Mouse (Mus musculus) naive thymus-derived CD4-positive, alpha-beta T cell, adult 2 months (primary cell): ENCODE data around the gene Itgb7.

Experiments
- DNase-seq: peaks from one replicate; pipeline ENCODE4 v3.0.0-alpha.2; 2011; ENCODE audit warnings: low read depth

Gene Itgb7

GRCm38 (mm10) chr15:102193652-102194051 is 38.1 kb downstream of the Itgb7 start:
- DNase-seq = no peak

DNA sequence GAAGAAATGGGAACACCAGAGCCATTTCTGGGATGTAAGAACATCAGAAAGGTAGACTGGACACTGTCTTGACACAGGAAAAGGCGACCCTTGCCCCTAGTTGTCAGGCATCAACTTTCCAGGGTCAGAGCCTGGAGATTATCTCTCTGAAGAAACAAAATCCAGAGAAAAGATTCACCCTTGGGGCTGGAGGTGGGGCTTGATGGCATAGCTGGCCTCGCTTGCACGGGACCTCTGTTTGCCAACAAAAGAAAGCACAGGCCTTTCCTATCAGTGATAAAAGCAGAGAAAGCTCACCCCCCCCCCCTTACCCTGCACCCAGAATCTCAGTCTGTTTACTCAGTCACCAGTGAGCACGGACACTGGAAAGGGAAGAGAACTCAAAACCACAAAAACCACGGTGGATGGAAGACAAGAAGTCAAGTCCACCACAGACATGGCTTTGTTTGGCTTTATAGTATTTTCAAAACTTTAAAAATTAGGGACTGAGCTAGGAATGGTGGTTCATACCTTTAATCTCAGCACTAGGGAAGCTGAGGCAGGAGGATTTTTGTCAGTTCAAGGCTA is 38.8 kb downstream of the Itgb7 start:
- DNase-seq = no peak

DNA sequence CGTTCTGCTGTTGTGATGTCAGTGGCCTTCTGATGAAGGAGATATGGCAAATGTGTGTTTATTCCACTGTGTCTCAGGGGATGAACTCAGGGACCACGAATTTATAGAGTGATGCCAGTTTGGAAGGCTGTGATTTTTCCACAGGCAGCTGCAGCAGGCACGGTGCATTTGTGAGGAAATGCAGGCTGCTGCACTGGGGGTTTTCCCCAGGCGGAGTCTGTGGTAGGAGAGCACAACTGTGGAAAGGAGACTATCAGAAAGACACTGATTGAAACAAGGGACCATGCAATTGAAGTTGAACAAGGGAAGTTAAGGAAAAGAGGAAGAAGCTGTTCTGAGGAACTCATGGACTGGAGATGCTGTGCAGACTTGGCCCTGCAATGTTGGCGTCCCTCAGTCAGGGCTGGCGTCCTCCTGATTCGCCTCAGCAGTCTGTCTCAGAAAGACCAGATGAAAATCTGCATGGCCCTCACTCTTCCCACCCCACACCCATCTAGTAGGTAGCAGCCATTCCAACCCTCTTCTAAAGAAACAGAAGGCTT is 39.4 kb downstream of the Itgb7 start:
- DNase-seq = no peak

DNA sequence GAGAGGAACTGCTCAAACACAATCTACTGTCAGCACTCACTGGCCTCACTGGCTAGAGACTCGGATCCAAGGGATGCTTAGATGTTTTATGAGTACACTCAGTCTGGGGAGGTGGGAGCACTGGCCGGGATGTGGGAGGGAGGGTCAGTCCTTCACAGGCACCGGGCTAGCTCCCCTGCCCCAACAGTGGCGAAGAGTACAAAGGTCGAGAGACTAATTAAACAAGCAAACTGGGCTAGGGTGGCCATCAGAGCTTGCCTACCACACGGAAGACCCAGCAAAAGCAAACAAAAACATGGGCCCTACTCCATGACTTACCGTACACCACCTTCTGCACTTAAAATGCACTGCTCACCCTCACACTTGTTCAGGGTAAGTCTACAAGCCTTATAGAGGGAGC is 40.0 kb downstream of the Itgb7 start:
- no peak for DNase-seq

- no peak for DNase-seq
Observed at GRCm38 (mm10) chr15:102188883-102189282, 42.9 kb downstream of the Itgb7 start.

- DNase-seq = no peak
Observed at GRCm38 (mm10) chr15:102188096-102188495, 43.6 kb downstream of the Itgb7 start.

DNA sequence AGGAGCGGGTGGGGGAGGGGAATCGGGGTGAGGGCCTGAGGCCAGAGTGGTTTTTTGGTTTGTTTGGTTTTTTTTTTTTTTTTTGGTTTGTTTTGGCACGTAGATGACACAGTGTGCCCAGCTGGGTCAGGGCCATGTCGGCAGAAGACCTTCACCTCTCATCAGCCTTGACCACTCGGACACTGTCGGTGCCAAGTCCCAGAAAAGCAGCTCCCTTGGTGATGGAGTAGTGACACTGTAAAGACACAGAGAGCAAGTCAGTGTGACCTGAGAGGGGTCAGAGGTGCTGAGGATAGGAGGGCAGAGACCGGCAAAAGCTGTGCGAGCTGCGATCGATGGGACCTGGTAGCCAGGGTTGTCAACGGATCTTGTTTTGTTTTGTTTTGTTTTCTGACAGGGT is 45.5 kb downstream of the Itgb7 start:
- no peak for DNase-seq

- no peak for DNase-seq
Observed at GRCm38 (mm10) chr15:102183076-102183475, 48.7 kb downstream of the Itgb7 start.

GRCm38 (mm10) chr15:102179924-102180323 is 51.8 kb downstream of the Itgb7 start:
- DNase-seq = no peak

DNA sequence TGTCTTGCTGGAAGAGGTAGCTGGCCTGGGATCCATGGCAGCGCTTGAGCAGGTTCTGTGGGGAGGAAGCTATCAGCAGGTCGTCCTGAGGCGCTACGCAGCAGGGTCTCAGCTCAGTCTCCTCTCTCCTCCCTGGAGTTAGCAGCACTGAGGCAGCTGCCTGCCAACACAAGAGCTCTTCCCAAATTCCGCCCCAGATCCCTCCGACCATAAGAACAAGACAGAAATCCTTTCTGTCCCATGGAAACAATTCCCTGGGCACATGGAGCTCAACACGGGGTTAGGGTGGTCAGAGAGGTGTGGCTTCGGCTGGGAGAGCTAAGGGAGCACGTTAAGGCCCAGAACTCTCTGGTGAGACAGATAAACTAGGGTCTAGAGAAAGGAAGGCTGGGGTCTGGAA is 52.6 kb downstream of the Itgb7 start:
- DNase-seq = no peak

DNA sequence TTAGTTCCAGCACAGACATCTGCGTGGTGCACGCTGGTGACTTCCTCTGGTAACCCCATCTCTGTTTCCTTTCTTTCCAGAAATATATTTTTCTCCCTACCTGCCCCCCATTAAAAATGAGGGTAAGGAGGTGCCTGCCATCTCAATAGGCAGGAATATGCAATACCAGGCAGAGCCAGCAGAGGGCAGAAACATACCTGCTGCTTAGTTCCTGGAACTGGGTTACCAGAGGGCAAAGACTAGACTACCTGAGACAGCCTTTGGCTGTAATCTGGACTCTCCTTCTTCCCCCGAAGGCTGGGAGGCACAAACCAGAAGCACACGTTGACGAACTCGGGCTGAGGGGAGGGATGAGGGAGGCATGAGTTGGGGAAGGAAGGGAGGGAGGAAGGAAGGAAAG is 53.5 kb downstream of the Itgb7 start:
- DNase-seq = peak; percentile 90

GRCm38 (mm10) chr15:102177417-102177816 is 54.3 kb downstream of the Itgb7 start:
- DNase-seq = no peak

DNA sequence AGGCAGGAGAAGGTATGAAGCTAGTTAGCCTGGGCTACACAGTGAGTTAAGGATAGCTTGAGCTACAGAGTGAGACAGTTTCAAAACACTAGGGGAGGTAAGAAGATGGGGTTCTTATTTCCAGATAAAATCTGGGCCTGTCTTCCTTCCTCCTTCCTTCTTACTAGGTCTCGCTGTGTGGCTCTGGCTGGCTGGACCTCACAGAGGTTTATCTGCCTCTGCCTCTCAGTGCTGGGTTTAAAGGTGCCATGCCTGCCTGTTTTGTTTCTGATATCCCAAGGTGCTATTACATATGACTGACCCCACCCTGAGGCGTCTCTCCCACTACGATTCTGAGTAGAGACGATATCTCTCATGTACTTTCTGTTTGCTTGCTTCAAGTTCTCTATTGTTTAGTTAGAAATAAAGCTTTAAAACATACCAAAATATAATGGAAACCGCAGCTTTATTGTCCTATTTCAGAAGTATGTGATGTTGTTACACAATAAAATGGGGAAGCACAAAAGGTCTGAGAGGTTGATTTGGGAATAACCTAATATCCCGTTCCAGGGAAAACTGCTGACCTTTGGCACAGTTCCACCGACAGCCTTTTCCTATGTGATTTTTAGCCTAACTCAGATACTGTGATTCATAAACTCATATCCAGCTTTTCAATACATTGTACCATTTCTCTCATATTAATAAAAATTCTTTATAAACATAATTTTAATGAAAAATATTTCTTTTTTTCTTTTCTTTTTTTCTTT is 55.0 kb downstream of the Itgb7 start:
- no peak for DNase-seq

DNA sequence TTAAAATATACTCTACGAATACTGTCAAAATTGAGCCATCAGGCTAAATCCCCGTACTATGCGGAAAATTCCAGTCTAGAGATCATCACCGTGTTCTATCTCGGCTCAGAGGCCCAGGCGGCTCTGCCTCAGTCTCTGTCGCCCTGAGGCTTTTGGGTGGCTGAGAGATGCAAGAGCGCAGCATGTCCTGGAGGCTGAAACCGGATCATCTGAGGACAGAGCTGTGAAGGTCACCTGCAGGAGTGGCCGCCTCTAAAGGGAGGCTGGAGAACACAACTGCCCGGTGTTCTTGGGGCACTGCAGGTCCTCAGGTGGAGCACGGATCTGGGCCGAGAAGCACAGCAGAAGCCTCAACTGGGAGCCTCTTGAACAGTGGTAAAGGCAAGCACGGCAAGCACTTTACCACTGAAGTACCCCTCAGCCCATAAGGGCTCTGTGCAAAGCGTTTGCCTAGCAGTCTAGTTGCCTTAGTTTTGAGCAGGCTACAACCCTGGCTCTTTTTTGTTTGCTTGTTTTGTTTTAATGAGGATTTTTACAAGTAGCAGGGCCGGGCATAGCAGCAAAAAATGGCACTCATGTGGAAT is 55.9 kb downstream of the Itgb7 start:
- DNase-seq = no peak

- no peak for DNase-seq
Observed at GRCm38 (mm10) chr15:102173581-102173980, 58.2 kb downstream of the Itgb7 start.

DNA sequence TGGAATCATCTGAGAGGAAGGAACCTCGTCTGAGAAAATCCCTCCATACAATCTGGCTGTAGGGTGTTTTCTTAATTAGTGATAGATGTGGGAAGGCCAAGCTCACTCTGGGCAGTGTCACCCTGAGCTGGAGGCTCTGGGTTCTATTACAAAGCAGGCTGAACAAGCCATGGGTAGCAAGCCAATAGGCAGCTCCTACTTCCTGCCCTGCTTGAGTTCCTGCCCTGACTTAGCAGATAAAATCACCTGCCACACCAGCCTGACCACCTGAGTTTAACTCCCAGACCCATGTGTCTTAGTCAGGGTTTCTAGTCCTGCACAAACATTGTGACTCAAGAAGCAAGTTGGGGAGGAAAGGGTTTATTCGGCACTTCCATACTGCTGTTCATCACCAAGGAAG is 62.7 kb downstream of the Itgb7 start:
- no peak for DNase-seq

GRCm38 (mm10) chr15:102167620-102168021 is 64.1 kb downstream of the Itgb7 start:
- DNase-seq = no peak
